Mouse (Mus musculus): ENCODE measurements around the gene Kyat1.

- TF ChIP-seq CTCF (IDR thresholded peaks at IDR 0.05; ENCODE audit: borderline replicate concordance, control insufficient read depth, extremely low read depth, insufficient read depth, low read length, poor library complexity) = 0 out of 2 replicates have a peak, but pooled peaks have one; percentile 35
- peak; percentile 80; the same call in 1 of the 2 replicates for TF ChIP-seq POLR2A (IDR thresholded peaks at IDR 0.05; ENCODE audit: control insufficient read depth, extremely low read depth, insufficient read depth, low read length, poor library complexity)
Observed at GRCm38 (mm10) chr2:30237199-30237880, 31.7 kb upstream of the Kyat1 start, which contains the start of gene Lrrc8a.

Data from thymus, adult 2 months (tissue).